Mouse (Mus musculus) midbrain, embryonic 11.5 days (tissue): ENCODE data around the gene Phc3. TPM values are rescaled to one million over a fixed set of nuclear protein-coding genes. Genes with fewer than 3 reads are reported as not detected.

Source experiments
- ATAC-seq: fragments of 200-750 bp; cut with Nextera tagmentation; 2 replicates; pipeline ENCODE4 v1.8.0; 2017; ENCODE audit warnings: moderate TSS enrichment, moderate library complexity; ENCODE audit not compliant: low FRiP score
- DNase-seq: peaks from one replicate; pipeline ENCODE4 v3.0.0; 2015; ENCODE audit warnings: low spot score; ENCODE audit errors: missing footprints
- H3K27ac ChIP-seq: fragments of 300-500 bp; sonication (generic); 2 replicates; pipeline ENCODE4 v1.5.1; 2014; ENCODE audit warnings: low read depth, low read length
- H3K27me3 ChIP-seq: fragments of 300-500 bp; sonication (generic); 2 replicates; pipeline ENCODE4 v1.6.1; 2014; ENCODE audit warnings: mild to moderate bottlenecking, low read length, moderate library complexity, mixed read lengths; ENCODE audit not compliant: control insufficient read depth, insufficient read depth
- H3K36me3 ChIP-seq: fragments of 300-500 bp; sonication (generic); 2 replicates; pipeline ENCODE4 v1.6.1; 2014; ENCODE audit warnings: mild to moderate bottlenecking, low read length, moderate library complexity, mixed read lengths; ENCODE audit not compliant: control insufficient read depth, insufficient read depth
- H3K4me1 ChIP-seq: fragments of 300-500 bp; sonication (generic); 2 replicates; pipeline ENCODE4 v1.6.1; 2014; ENCODE audit warnings: low read length; ENCODE audit not compliant: control insufficient read depth, insufficient read depth
- H3K4me2 ChIP-seq: fragments of 300-500 bp; sonication (generic); 2 replicates; pipeline ENCODE4 v1.6.1; 2014; ENCODE audit warnings: mild to moderate bottlenecking, moderate library complexity
- H3K4me3 ChIP-seq: fragments of 300-500 bp; sonication (generic); 2 replicates; pipeline ENCODE4 v1.5.1; 2014; ENCODE audit warnings: low read depth, low read length
- H3K9ac ChIP-seq: fragments of 300-500 bp; sonication (generic); 2 replicates; pipeline ENCODE4 v1.6.1; 2014; ENCODE audit warnings: low read length
- H3K9me3 ChIP-seq: fragments of 300-500 bp; sonication (generic); 2 replicates; pipeline ENCODE4 v1.6.1; 2016; ENCODE audit warnings: low read length; ENCODE audit not compliant: control insufficient read depth
- WGBS: fragments of 180-500 bp; shearing (Covaris S2); extraction: QIAGEN DNeasy Blood & Tissue Kit; methylation state at CpG from one replicate; pipeline ENCODE4 v1.1.7; 2014; 5-methylcytosine and 5-hydroxymethylcytosine counted together
- polyA plus RNA-seq: library from polyadenylated mRNA; unstranded; fragments of >200 nt; fragmentation: Nextera tagmentation; extraction: Ambion mirVana; gene quantifications from 2 replicates; pipeline ENCODE4 v1.2.1, GENCODE M21; 2014

Gene Phc3
- polyA plus RNA-seq, 1 experiment from 2014 or later = 4.6 TPM

GRCm38 (mm10) chr3:30999401-31000017 lies 30.3 kb upstream of the Phc3 start:
- ATAC-seq = no peak
- Histone ChIP-seq H3K27ac (no peak overlapping the region), H3K4me1 (peaks cover 10% of the 10 kb centered on the region), H3K9me3 (no peaks in the 10 kb centered on the region; the same call in 1 of the 2 replicates), H3K9ac (no peak overlapping the region), H3K4me3 (no peak overlapping the region), H3K27me3 (no peaks in the 10 kb centered on the region), H3K36me3 (no peaks in the 10 kb centered on the region), H3K4me2 (no peak overlapping the region)
- DNase-seq = no peak
- 73% methylated on average over 10 of the region's 10 CpGs for WGBS

- H3K4me3 ChIP-seq = peak overlapping the region; percentile 84
- H3K9me3 ChIP-seq = no peaks in the 10 kb centered on the region
- H3K27ac ChIP-seq = no peak overlapping the region
- no peak for ATAC-seq
- no peak for DNase-seq
- H3K4me2 ChIP-seq = peak overlapping the region; percentile 77
- no peaks in the 10 kb centered on the region for H3K27me3 ChIP-seq
- H3K36me3 ChIP-seq = no peaks in the 10 kb centered on the region
- peak overlapping the region; percentile 84 for H3K9ac ChIP-seq
- peaks cover 10% of the 10 kb centered on the region for H3K4me1 ChIP-seq
- 0% methylated on average over 4 of the region's 4 CpGs for WGBS
These were observed 27.4 kb upstream of the Phc3 start for GRCm38 (mm10) chr3:30996688-30997014.

GRCm38 (mm10) chr3:30995899-30996687 lies 26.9 kb upstream of the Phc3 start:
- ATAC-seq (peak; percentile 81), DNase-seq (no peak)
- Histone ChIP-seq H3K27me3 (no peaks in the 10 kb centered on the region), H3K4me1 (peaks cover 10% of the 10 kb centered on the region), H3K4me3 (peak overlapping the region; percentile 84), H3K9me3 (no peaks in the 10 kb centered on the region), H3K9ac (peak overlapping the region; percentile 84), H3K27ac (peak overlapping the region; percentile 59), H3K4me2 (peak overlapping the region; percentile 77), H3K36me3 (no peaks in the 10 kb centered on the region)
- WGBS = under 1% methylated on average over 44 of the region's 49 CpGs

GRCm38 (mm10) chr3:30995283-30995898 lies 26.2 kb upstream of the Phc3 start, which contains the start of gene Prkci:
Gene Prkci (plus strand): TSS chr3:30995747.
- Histone ChIP-seq H3K27ac (peak within 1 kb of the TSS; percentile 59), H3K36me3 (no peaks in the 10 kb centered on the region), H3K4me2 (peak within 1 kb of the TSS; percentile 77), H3K9me3 (no peaks in the 10 kb centered on the region), H3K9ac (peak within 1 kb of the TSS; percentile 84), H3K4me3 (peak within 1 kb of the TSS; percentile 84), H3K27me3 (no peaks in the 10 kb centered on the region), H3K4me1 (peaks cover 10% of the 10 kb centered on the region)
- WGBS = under 1% methylated on average over 42 of the region's 50 CpGs
- ATAC-seq (peak; percentile 99), DNase-seq (peak; percentile 98)

GRCm38 (mm10) chr3:30994859-30995258 lies 25.6 kb upstream of the Phc3 start:
- Histone ChIP-seq H3K9me3 (no peaks in the 10 kb centered on the region), H3K27me3 (no peaks in the 10 kb centered on the region), H3K9ac (peak overlapping the region; percentile 40; the same call in 1 of the 2 replicates), H3K4me1 (peaks cover 10% of the 10 kb centered on the region), H3K36me3 (no peaks in the 10 kb centered on the region), H3K4me3 (peak overlapping the region; percentile 28), H3K27ac (no peak overlapping the region), H3K4me2 (peak overlapping the region; percentile 77)
- 27% methylated on average over 6 of the region's 6 CpGs for WGBS
- DNase-seq (peak; percentile 87), ATAC-seq (no peak)

- ATAC-seq = no peak
- Histone ChIP-seq H3K27ac (no peak overlapping the region), H3K9ac (no peak overlapping the region), H3K9me3 (no peaks in the 10 kb centered on the region), H3K36me3 (no peaks in the 10 kb centered on the region), H3K4me3 (no peak overlapping the region), H3K4me2 (no peak overlapping the region), H3K4me1 (peaks cover 10% of the 10 kb centered on the region), H3K27me3 (no peaks in the 10 kb centered on the region)
- DNase-seq = peak; percentile 47
These were observed 23.9 kb upstream of the Phc3 start for GRCm38 (mm10) chr3:30993066-30993573.

- H3K27me3 ChIP-seq = no peaks in the 10 kb centered on the region
- 84% methylated on average over 7 of the region's 7 CpGs for whole genome bisulfite sequencing
- no peak overlapping the region for H3K27ac ChIP-seq
- no peaks in the 10 kb centered on the region for H3K9me3 ChIP-seq
- H3K4me3 ChIP-seq = no peak overlapping the region
- H3K4me1 ChIP-seq = peaks cover 10% of the 10 kb centered on the region
- H3K4me2 ChIP-seq = no peak overlapping the region
- ATAC-seq (no peak), DNase-seq (peak; percentile 49)
- no peaks in the 10 kb centered on the region for H3K36me3 ChIP-seq
- H3K9ac ChIP-seq = no peak overlapping the region
These were observed 22.9 kb upstream of the Phc3 start for GRCm38 (mm10) chr3:30992161-30992560.

- no peak overlapping the region for H3K4me2 ChIP-seq
- no peak for DNase-seq
- H3K36me3 ChIP-seq = no peaks in the 10 kb centered on the region
- no peak overlapping the region for H3K9ac ChIP-seq
- ATAC-seq = no peak
- no peaks in the 10 kb centered on the region for H3K27me3 ChIP-seq
- no peak overlapping the region for H3K4me3 ChIP-seq
- 92% methylated on average over 9 of the region's 9 CpGs for whole genome bisulfite sequencing
- H3K4me1 ChIP-seq = no peaks in the 10 kb centered on the region
- H3K27ac ChIP-seq = no peak overlapping the region
- no peaks in the 10 kb centered on the region for H3K9me3 ChIP-seq
These were observed 18.4 kb upstream of the Phc3 start for GRCm38 (mm10) chr3:30987396-30988318.
